Mouse (Mus musculus) intestine, postnatal 0 days (tissue): Measurements from ENCODE around the gene Cel. TPM values are rescaled to one million over a fixed set of nuclear protein-coding genes. Genes with fewer than 3 reads are reported as not detected.
"Not testable (repeated sequence)": the region's sequence is repeated elsewhere in the genome, so short reads cannot be mapped to it uniquely, and the experiment has no call there.

Source experiments
- ATAC-seq: fragments of 200-750 bp; cut with Nextera tagmentation; 2 replicates; pipeline ENCODE4 v1.8.0; 2017; ENCODE audit warnings: mild to moderate bottlenecking, moderate TSS enrichment, moderate library complexity
- H3K27ac ChIP-seq: fragments of 300-500 bp; sonication (generic); 2 replicates; pipeline ENCODE4 v1.5.1; 2014; ENCODE audit warnings: mild to moderate bottlenecking, low read depth, low read length, moderate library complexity
- H3K27me3 ChIP-seq: fragments of 300-500 bp; sonication (generic); replicated peaks from 2 replicates; pipeline ENCODE4 v1.6.1; 2014; ENCODE audit warnings: low read length, mixed read lengths; ENCODE audit not compliant: control insufficient read depth, insufficient read depth
- H3K36me3 ChIP-seq: fragments of 300-500 bp; sonication (generic); 2 replicates; pipeline ENCODE4 v1.6.1; 2014; ENCODE audit warnings: mild to moderate bottlenecking, moderate library complexity; ENCODE audit not compliant: control insufficient read depth, insufficient read depth
- H3K4me1 ChIP-seq: fragments of 300-500 bp; sonication (generic); replicated peaks from 2 replicates; pipeline ENCODE4 v1.6.1; 2014; ENCODE audit warnings: antibody characterized with exemption, low read length, mixed read lengths; ENCODE audit not compliant: control insufficient read depth, insufficient read depth
- H3K4me2 ChIP-seq: fragments of 300-500 bp; sonication (generic); replicated peaks from 2 replicates; pipeline ENCODE4 v1.6.1; 2014; ENCODE audit warnings: low read depth, mild to moderate bottlenecking, moderate library complexity
- H3K4me3 ChIP-seq: fragments of 300-500 bp; sonication (generic); 2 replicates; pipeline ENCODE4 v1.5.1; 2014; ENCODE audit warnings: low read depth, low read length
- H3K9ac ChIP-seq: fragments of 300-500 bp; sonication (generic); 2 replicates; pipeline ENCODE4 v1.6.1; 2014; ENCODE audit warnings: mild to moderate bottlenecking, low read depth, low read length
- H3K9me3 ChIP-seq: fragments of 300-500 bp; sonication (generic); 2 replicates; pipeline ENCODE4 v1.6.1; 2016; ENCODE audit warnings: mixed run types; ENCODE audit not compliant: control insufficient read depth
- CTCF ChIP-seq: sonication (generic); IDR thresholded peaks from 2 replicates; pipeline ENCODE4 v1.5.1; 2016; ENCODE audit warnings: low read depth, mild to moderate bottlenecking, control low read depth, antibody characterized with exemption, moderate library complexity
- WGBS: fragments of 180-500 bp; shearing (Covaris S2); extraction: QIAGEN DNeasy Blood & Tissue Kit; methylation state at CpG from one replicate; pipeline ENCODE4 v1.1.7; 2014; 5-methylcytosine and 5-hydroxymethylcytosine counted together
- microRNA-seq: library from miRNA; unstranded; fragments of <30 nt; microRNA quantifications from one replicate; pipeline ENCODE4, GENCODE M21; 2016
- polyA plus RNA-seq: library from polyadenylated mRNA; unstranded; fragments of >200 nt; fragmentation: Nextera tagmentation; extraction: Ambion mirVana; gene quantifications from 2 replicates; pipeline ENCODE4 v1.2.1, GENCODE M21; 2015

Cel gene
- polyA plus RNA-seq, 1 experiment from 2014 or later: 5.5 TPM

- TF ChIP-seq CTCF: no peak
- WGBS: 3% methylated on average over 47 of the region's 47 CpGs
- peak overlapping the region; percentile 63 for H3K4me3 ChIP-seq
- peak overlapping the region; percentile 72 for H3K9ac ChIP-seq
- no peaks in the 10 kb centered on the region for H3K9me3 ChIP-seq
- no peaks in the 10 kb centered on the region for H3K27me3 ChIP-seq
- H3K4me2 ChIP-seq: peak overlapping the region; percentile 98
- peaks cover 7% of the 10 kb centered on the region for H3K4me1 ChIP-seq
- ATAC-seq: peak; percentile 18
- peak overlapping the region; percentile 81 for H3K27ac ChIP-seq
- no peaks in the 10 kb centered on the region; the same call in 1 of the 2 replicates for H3K36me3 ChIP-seq
Observed at GRCm38 (mm10) chr2:28513431-28514370, 49.5 kb downstream of the Cel start.

GRCm38 (mm10) chr2:28512798-28513401 lies 50.3 kb downstream of the Cel start, which contains the start of gene Ralgds:
Gene Ralgds, plus strand, starts transcription at chr2:28513125.
- H3K27ac ChIP-seq: peak within 1 kb of the TSS; percentile 81
- H3K27me3 ChIP-seq: no peaks in the 10 kb centered on the region
- H3K4me1 ChIP-seq: peaks cover 5% of the 10 kb centered on the region
- H3K4me3 ChIP-seq: peak within 1 kb of the TSS; percentile 63
- H3K4me2 ChIP-seq: peak within 1 kb of the TSS; percentile 98
- no peaks in the 10 kb centered on the region; the same call in 1 of the 2 replicates for H3K36me3 ChIP-seq
- under 1% methylated on average over 40 of the region's 71 CpGs for WGBS
- no peaks in the 10 kb centered on the region for H3K9me3 ChIP-seq
- ATAC-seq: peak; percentile 59
- peak; percentile 36; the same call in 1 of the 2 replicates for TF ChIP-seq CTCF
- peak within 1 kb of the TSS; percentile 72 for H3K9ac ChIP-seq

- H3K27me3 ChIP-seq, ATAC-seq, H3K9me3 ChIP-seq, H3K9ac ChIP-seq, H3K36me3 ChIP-seq, H3K4me3 ChIP-seq, H3K4me1 ChIP-seq, H3K4me2 ChIP-seq, H3K27ac ChIP-seq: not testable (repeated sequence)
- 56% methylated on average over 5 of the region's 5 CpGs for WGBS
- peak; percentile 61 for TF ChIP-seq CTCF
Observed at GRCm38 (mm10) chr2:28511600-28511999, 51.6 kb downstream of the Cel start.

GRCm38 (mm10) chr2:28506291-28506690 lies 56.9 kb downstream of the Cel start:
- H3K4me3 ChIP-seq: no peak overlapping the region
- 78% methylated on average over 6 of the region's 6 CpGs for WGBS

GRCm38 (mm10) chr2:28505795-28506194 lies 57.4 kb downstream of the Cel start, which contains the start of gene Gm10134:
Gene Gm10134, plus strand, starts transcription at chr2:28506095.
- Histone ChIP-seq H3K9ac (no peak within 1 kb of the TSS), H3K4me1 (no peaks in the 10 kb centered on the region), H3K27ac (no peak within 1 kb of the TSS), H3K36me3 (0 out of 2 replicates have a peak, but pooled peaks cover 5% of the 10 kb centered on the region), H3K4me2 (no peak within 1 kb of the TSS), H3K4me3 (no peak within 1 kb of the TSS), H3K27me3 (no peaks in the 10 kb centered on the region), H3K9me3 (no peaks in the 10 kb centered on the region)
- 71% methylated on average over 3 of the region's 3 CpGs for WGBS
- ATAC-seq: no peak
- TF ChIP-seq CTCF: no peak

More at GRCm38 (mm10) chr2:28506291-28506690, 56.9 kb downstream of the Cel start:
- H3K4me1 ChIP-seq: no peaks in the 10 kb centered on the region
- no peak overlapping the region for H3K9ac ChIP-seq
- 0 out of 2 replicates have a peak, but pooled peaks cover 5% of the 10 kb centered on the region for H3K36me3 ChIP-seq
- no peak for ATAC-seq
- H3K9me3 ChIP-seq: no peaks in the 10 kb centered on the region
- no peak overlapping the region for H3K27ac ChIP-seq
- H3K4me2 ChIP-seq: no peak overlapping the region
- H3K27me3 ChIP-seq: no peaks in the 10 kb centered on the region
- no peak for TF ChIP-seq CTCF

Small RNAs within 50 kb of the gene (microRNA-seq; reads per million reads assigned to microRNA genes)
- gene Gm22824: not detected

Other genes starting within 250 kb of the Cel start
- 0.61 and 0.73 TPM in 2 replicates for gene Ppp1r26, start 116.6 kb downstream of the Cel start, polyA plus RNA-seq
- gene 1700007K13Rik, start 97.1 kb downstream of the Cel start, polyA plus RNA-seq: not detected in 2 replicates
- 24.5 and 25.1 TPM in 2 replicates for gene Mrps2, start 95.3 kb downstream of the Cel start, polyA plus RNA-seq
- 1.1 and 1.6 TPM in 2 replicates for gene Gbgt1, start 66.5 kb downstream of the Cel start, polyA plus RNA-seq
- 6.0 and 8.7 TPM in 2 replicates for gene Gm10134, start 57.3 kb downstream of the Cel start, polyA plus RNA-seq
- gene Ralgds, start 50.3 kb downstream of the Cel start, polyA plus RNA-seq: 11.5 and 15.6 TPM in 2 replicates
- 8.4 and 8.9 TPM in 2 replicates for gene Gtf3c5, start 20.3 kb upstream of the Cel start, polyA plus RNA-seq
- gene Gfi1b, start 58.6 kb upstream of the Cel start, polyA plus RNA-seq: 0.34 TPM in 1 of 2 replicates, not detected in the other
- 6.5 and 8.2 TPM in 2 replicates for gene Tsc1, start 77.8 kb upstream of the Cel start, polyA plus RNA-seq
- gene Spaca9, start 136.3 kb upstream of the Cel start, polyA plus RNA-seq: 0.60 and 0.86 TPM in 2 replicates
- gene Ak8, start 136.8 kb upstream of the Cel start, polyA plus RNA-seq: 0.16 TPM in 1 of 2 replicates, not detected in the other